Mouse (Mus musculus) kidney, adult 2 months (tissue): ENCODE results near the gene Wasf1. TPM values are rescaled to one million over a fixed set of nuclear protein-coding genes. Genes with fewer than 3 reads are reported as not detected.

ENCODE experiments used
- DNase-seq: peaks from one replicate; pipeline ENCODE4 v3.0.0; 2021
- H3K27ac ChIP-seq: fragments of 200-500 bp; 2 replicates; pipeline ENCODE4 v1.5.1; 2012; ENCODE audit warnings: low read depth, low read length, control low read depth, inconsistent platforms; ENCODE audit not compliant: insufficient read depth
- H3K27me3 ChIP-seq: fragments of 200-500 bp; replicated peaks from 2 replicates; pipeline ENCODE4 v1.6.1; 2012; ENCODE audit warnings: mild to moderate bottlenecking, moderate library complexity, low read length, inconsistent platforms; ENCODE audit not compliant: control insufficient read depth, insufficient read depth
- H3K36me3 ChIP-seq: fragments of 200-500 bp; 2 replicates; pipeline ENCODE4 v1.6.1; 2012; ENCODE audit warnings: mild to moderate bottlenecking, moderate library complexity, low read length, inconsistent platforms; ENCODE audit not compliant: control insufficient read depth, insufficient read depth
- H3K4me1 ChIP-seq: fragments of 200-500 bp; 2 replicates; pipeline ENCODE4 v1.6.1; 2011; ENCODE audit warnings: low read length; ENCODE audit not compliant: control insufficient read depth, insufficient read depth
- H3K4me3 ChIP-seq: fragments of 200-500 bp; 2 replicates; pipeline ENCODE4 v1.5.1; 2011; ENCODE audit warnings: mild to moderate bottlenecking, low read depth, low read length, control low read depth; ENCODE audit not compliant: insufficient read depth
- CTCF ChIP-seq: fragments of 200-500 bp; conservative IDR thresholded peaks from 2 replicates; pipeline ENCODE4 v1.5.1; 2011; ENCODE audit warnings: low read depth, mild to moderate bottlenecking, control low read depth, low read length, moderate library complexity, mixed read lengths; ENCODE audit not compliant: insufficient read depth, insufficient read length
- POLR2A ChIP-seq: fragments of 200-500 bp; IDR thresholded peaks from one replicate; pipeline ENCODE4 v1.6.1; 2011; ENCODE audit warnings: low read depth, low read length, control low read depth
- WGBS: fragments of 180-500 bp; shearing (Covaris S2); methylation state at CpG from one replicate; pipeline ENCODE4 v1.1.7; 2018; 5-methylcytosine and 5-hydroxymethylcytosine counted together
- polyA plus RNA-seq: library from polyadenylated mRNA; depleted of rRNA; stranded (reverse); fragments of >200 nt; gene quantifications from 2 replicates; pipeline ENCODE4 v1.2.3, GENCODE M21; 2012

The Wasf1 gene
- polyA plus RNA-seq, 1 experiment: 1.4 TPM

- DNase-seq: no peak
- no peaks in the 10 kb centered on the region for H3K27me3 ChIP-seq
- WGBS: 96% methylated on average over 2 of the region's 2 CpGs
- no peaks in the 10 kb centered on the region; the same call in 1 of the 2 replicates for H3K4me1 ChIP-seq
- no peak overlapping the region for H3K4me3 ChIP-seq
- no peaks in the 10 kb centered on the region for H3K36me3 ChIP-seq
- no peak overlapping the region for H3K27ac ChIP-seq
- TF ChIP-seq CTCF (no peak), POLR2A (no peak)
Measured at GRCm38 (mm10) chr10:40850644-40851043, 32.6 kb upstream of the Wasf1 start.

- H3K27ac ChIP-seq: no peak overlapping the region
- H3K4me3 ChIP-seq: no peak overlapping the region
- H3K4me1 ChIP-seq: no peaks in the 10 kb centered on the region; the same call in 1 of the 2 replicates
- no peaks in the 10 kb centered on the region for H3K27me3 ChIP-seq
- H3K36me3 ChIP-seq: no peaks in the 10 kb centered on the region
- TF ChIP-seq POLR2A (no peak), CTCF (no peak)
- no peak for DNase-seq
Measured at GRCm38 (mm10) chr10:40851138-40851537, 32.1 kb upstream of the Wasf1 start.

GRCm38 (mm10) chr10:40855616-40856015 is 27.7 kb upstream of the Wasf1 start:
- TF ChIP-seq CTCF (no peak), POLR2A (no peak)
- Histone ChIP-seq H3K4me3 (no peak overlapping the region), H3K36me3 (no peaks in the 10 kb centered on the region), H3K27ac (no peak overlapping the region), H3K4me1 (no peaks in the 10 kb centered on the region), H3K27me3 (no peaks in the 10 kb centered on the region)
- 49% methylated on average over 2 of the region's 2 CpGs for WGBS
- peak; percentile 12 for DNase-seq

GRCm38 (mm10) chr10:40856703-40857102 is 26.6 kb upstream of the Wasf1 start:
- H3K36me3 ChIP-seq: no peaks in the 10 kb centered on the region
- H3K4me1 ChIP-seq: no peaks in the 10 kb centered on the region
- H3K4me3 ChIP-seq: no peak overlapping the region
- TF ChIP-seq CTCF: no peak
- TF ChIP-seq POLR2A: no peak
- no peak overlapping the region for H3K27ac ChIP-seq
- no peaks in the 10 kb centered on the region for H3K27me3 ChIP-seq
- 83% methylated on average over 7 of the region's 7 CpGs for WGBS
- DNase-seq: no peak

GRCm38 (mm10) chr10:40857599-40857998 is 25.7 kb upstream of the Wasf1 start:
- 66% methylated on average over 8 of the region's 8 CpGs for WGBS
- no peak for DNase-seq
- Histone ChIP-seq H3K27me3 (no peaks in the 10 kb centered on the region), H3K4me3 (no peak overlapping the region), H3K27ac (no peak overlapping the region), H3K36me3 (no peaks in the 10 kb centered on the region), H3K4me1 (no peaks in the 10 kb centered on the region)
- no peak for TF ChIP-seq CTCF
- TF ChIP-seq POLR2A: no peak

- H3K27ac ChIP-seq: no peak overlapping the region
- H3K27me3 ChIP-seq: no peaks in the 10 kb centered on the region
- TF ChIP-seq CTCF (no peak), POLR2A (no peak)
- peaks cover 3% of the 10 kb centered on the region; the same call in 1 of the 2 replicates for H3K4me1 ChIP-seq
- WGBS: 73% methylated on average over 2 of the region's 2 CpGs
- DNase-seq: no peak
- H3K4me3 ChIP-seq: no peak overlapping the region
- H3K36me3 ChIP-seq: peaks cover 2% of the 10 kb centered on the region; the same call in 1 of the 2 replicates
Measured at GRCm38 (mm10) chr10:40868081-40868480, 15.2 kb upstream of the Wasf1 start.

- no peak for DNase-seq
- no peak overlapping the region for H3K4me3 ChIP-seq
- H3K27ac ChIP-seq: no peak overlapping the region
- 55% methylated on average over 2 of the region's 2 CpGs for WGBS
- no peaks in the 10 kb centered on the region for H3K27me3 ChIP-seq
- TF ChIP-seq POLR2A (no peak), CTCF (no peak)
- H3K36me3 ChIP-seq: peaks cover 2% of the 10 kb centered on the region; the same call in 1 of the 2 replicates
- H3K4me1 ChIP-seq: peaks cover 3% of the 10 kb centered on the region; the same call in 1 of the 2 replicates
Measured at GRCm38 (mm10) chr10:40871301-40871700, 12.0 kb upstream of the Wasf1 start.

- H3K27ac ChIP-seq: no peak overlapping the region
- H3K36me3 ChIP-seq: peaks cover 2% of the 10 kb centered on the region; the same call in 1 of the 2 replicates
- H3K4me1 ChIP-seq: peaks cover 3% of the 10 kb centered on the region; the same call in 1 of the 2 replicates
- TF ChIP-seq CTCF (no peak), POLR2A (no peak)
- no peaks in the 10 kb centered on the region for H3K27me3 ChIP-seq
- no peak for DNase-seq
- H3K4me3 ChIP-seq: no peak overlapping the region
- 55% methylated on average over 2 of the region's 2 CpGs for WGBS
Measured at GRCm38 (mm10) chr10:40872052-40872451, 11.2 kb upstream of the Wasf1 start.
